Mouse (Mus musculus) MEL (cell line): ENCODE data around the gene Ebp. TPM values are rescaled to one million over a fixed set of nuclear protein-coding genes. Genes with fewer than 3 reads are reported as not detected.

Source experiments
- DNase-seq: peaks from one replicate; pipeline ENCODE4 v3.0.0; 2011; ENCODE audit warnings: low read depth, low spot score
- H3K27ac ChIP-seq: 2 replicates; pipeline ENCODE4 v1.5.1; 2012; ENCODE audit warnings: low read depth, mild to moderate bottlenecking, control low read depth, low read length, moderate library complexity; ENCODE audit not compliant: control insufficient read depth
- H3K27me3 ChIP-seq, 2 experiments: fragments of 150-350 bp in 1 of 2; sonication (generic) in 1 of 2; 2 replicates each; pipeline ENCODE4 v1.6.1; 2012; ENCODE audit warnings: low read length in 2 of 2, mild to moderate bottlenecking in 2 of 2, improper control_type of control experiment in 1 of 2, moderate library complexity in 1 of 2; ENCODE audit not compliant: insufficient read depth in 2 of 2, control insufficient read depth in 1 of 2
- H3K36me3 ChIP-seq, 2 experiments: 2 replicates each; pipeline ENCODE4 v1.6.1; 2012 to 2014; ENCODE audit warnings: low read length in 2 of 2, improper control_type of control experiment in 1 of 2, inconsistent platforms in 1 of 2, mild to moderate bottlenecking in 1 of 2; ENCODE audit not compliant: insufficient read depth in 2 of 2, control insufficient read depth in 1 of 2
- H3K4me1 ChIP-seq, 2 experiments: fragments of 150-350 bp in 1 of 2; sonication (generic) in 1 of 2; 2 replicates each; pipeline ENCODE4 v1.6.1; 2012; ENCODE audit warnings: low read length in 2 of 2, improper control_type of control experiment in 1 of 2, mild to moderate bottlenecking in 1 of 2; ENCODE audit not compliant: insufficient read depth in 2 of 2, control insufficient read depth in 1 of 2
- H3K4me3 ChIP-seq, 2 experiments: fragments of 150-350 bp in 1 of 2; sonication (generic) in 1 of 2; 2 replicates each; pipeline ENCODE4 v1.5.1; 2012; ENCODE audit warnings: low read depth in 2 of 2, low read length in 2 of 2, mild to moderate bottlenecking in 2 of 2, moderate library complexity in 2 of 2, control low read depth in 1 of 2, improper control_type of control experiment in 1 of 2; ENCODE audit not compliant: control insufficient read depth in 1 of 2, insufficient read depth in 1 of 2
- H3K79me2 ChIP-seq: 2 replicates; pipeline ENCODE4 v1.6.1; 2012; ENCODE audit warnings: mild to moderate bottlenecking, low read length, moderate library complexity; ENCODE audit not compliant: control insufficient read depth, poor library complexity, insufficient read depth
- H3K9ac ChIP-seq: 2 replicates; pipeline ENCODE4 v1.6.1; 2012; ENCODE audit warnings: low read depth, mild to moderate bottlenecking, control low read depth, low read length, moderate library complexity; ENCODE audit not compliant: control insufficient read depth, poor library complexity, severe bottlenecking
- H3K9me3 ChIP-seq: fragments of 150-350 bp; sonication (generic); replicated peaks from 2 replicates; pipeline ENCODE4 v1.6.1; 2012; ENCODE audit warnings: mild to moderate bottlenecking, low read length, improper control_type of control experiment, moderate library complexity; ENCODE audit not compliant: insufficient read depth
- BHLHE40 ChIP-seq: IDR thresholded peaks from 2 replicates; pipeline ENCODE4 v1.6.1; 2012; ENCODE audit warnings: low read depth, mild to moderate bottlenecking, inconsistent platforms, low read length, improper control_type of control experiment, borderline replicate concordance
- CHD2 ChIP-seq: IDR thresholded peaks from 2 replicates; pipeline ENCODE4 v1.6.1; 2011; ENCODE audit warnings: low read length, improper control_type of control experiment
- CTCF ChIP-seq, 3 experiments: IDR thresholded peaks in 2 of 3; conservative IDR thresholded peaks in 1 of 3; 2 replicates each; pipeline ENCODE4 v1.5.1; 2011 to 2012; ENCODE audit warnings: low read length in 3 of 3, low read depth in 2 of 3, mild to moderate bottlenecking in 2 of 3, improper control_type of control experiment in 1 of 3, inconsistent platforms in 1 of 3, mixed read lengths in 1 of 3, moderate library complexity in 1 of 3; ENCODE audit not compliant: control insufficient read depth in 1 of 3, insufficient read depth in 1 of 3, poor library complexity in 1 of 3, severe bottlenecking in 1 of 3
- E2F4 ChIP-seq: IDR thresholded peaks from 2 replicates; pipeline ENCODE4 v1.6.1; 2011; ENCODE audit warnings: low read depth, low read length, improper control_type of control experiment, borderline replicate concordance
- ELF1 ChIP-seq: IDR thresholded peaks from 2 replicates; pipeline ENCODE4 v1.6.1; 2014; ENCODE audit warnings: low read depth, mild to moderate bottlenecking, inconsistent platforms, low read length, improper control_type of control experiment, moderate library complexity
- EP300 ChIP-seq, 2 experiments: IDR thresholded peaks; 2 replicates each; pipeline ENCODE4 v1.6.1; 2011; ENCODE audit warnings: improper control_type of control experiment in 2 of 2, low read length in 2 of 2, low read depth in 1 of 2, mild to moderate bottlenecking in 1 of 2
- ETS1 ChIP-seq: IDR thresholded peaks from 2 replicates; pipeline ENCODE4 v1.6.1; 2012; ENCODE audit warnings: low read depth, mild to moderate bottlenecking, inconsistent platforms, low read length, improper control_type of control experiment, moderate library complexity
- GABPA ChIP-seq: IDR thresholded peaks from 2 replicates; pipeline ENCODE4 v1.6.1; 2012; ENCODE audit warnings: low read depth, mild to moderate bottlenecking, inconsistent platforms, low read length, improper control_type of control experiment, moderate library complexity
- GATA1 ChIP-seq: IDR thresholded peaks from 2 replicates; pipeline ENCODE4 v1.6.1; 2011; ENCODE audit warnings: low read depth, low read length, improper control_type of control experiment
- HCFC1 ChIP-seq: IDR thresholded peaks from 2 replicates; pipeline ENCODE4 v1.6.1; 2012; ENCODE audit warnings: low read depth, mild to moderate bottlenecking, inconsistent platforms, low read length, improper control_type of control experiment, moderate library complexity
- MAFK ChIP-seq: IDR thresholded peaks from 2 replicates; pipeline ENCODE4 v1.6.1; 2011; ENCODE audit warnings: low read depth, mild to moderate bottlenecking, low read length, improper control_type of control experiment, borderline replicate concordance
- MAX ChIP-seq: IDR thresholded peaks from 2 replicates; pipeline ENCODE4 v1.6.1; 2011; ENCODE audit warnings: low read length, improper control_type of control experiment
- MAZ ChIP-seq: IDR thresholded peaks from 2 replicates; pipeline ENCODE4 v1.6.1; 2012; ENCODE audit warnings: low read depth, mild to moderate bottlenecking, inconsistent platforms, low read length, improper control_type of control experiment
- MXI1 ChIP-seq: IDR thresholded peaks from 2 replicates; pipeline ENCODE4 v1.6.1; 2011; ENCODE audit warnings: mild to moderate bottlenecking, low read depth, low read length, improper control_type of control experiment
- NELFE ChIP-seq: IDR thresholded peaks from 2 replicates; pipeline ENCODE4 v1.6.1; 2011; ENCODE audit warnings: low read depth, low read length, improper control_type of control experiment
- NRF1 ChIP-seq: IDR thresholded peaks from 2 replicates; pipeline ENCODE4 v1.6.1; 2014; ENCODE audit warnings: low read depth, mild to moderate bottlenecking, inconsistent platforms, low read length, improper control_type of control experiment, moderate library complexity; ENCODE audit not compliant: poor library complexity, insufficient read depth, severe bottlenecking
- POLR2A ChIP-seq, 2 experiments: IDR thresholded peaks; 2 replicates each; pipeline ENCODE4 v1.6.1; 2011 to 2012; ENCODE audit warnings: low read length in 2 of 2, mild to moderate bottlenecking in 2 of 2, control low read depth in 1 of 2, improper control_type of control experiment in 1 of 2, low read depth in 1 of 2, moderate library complexity in 1 of 2; ENCODE audit not compliant: control insufficient read depth in 1 of 2, insufficient read depth in 1 of 2, poor library complexity in 1 of 2
- POLR2AphosphoS2 ChIP-seq: IDR thresholded peaks from 2 replicates; pipeline ENCODE4 v1.6.1; 2011; ENCODE audit warnings: low read length, improper control_type of control experiment
- RCOR1 ChIP-seq: IDR thresholded peaks from 2 replicates; pipeline ENCODE4 v1.6.1; 2012; ENCODE audit warnings: low read depth, mild to moderate bottlenecking, inconsistent platforms, low read length, improper control_type of control experiment
- SIN3A ChIP-seq: IDR thresholded peaks from 2 replicates; pipeline ENCODE4 v1.6.1; 2012; ENCODE audit warnings: low read length, improper control_type of control experiment, inconsistent platforms
- TAL1 ChIP-seq: IDR thresholded peaks from 2 replicates; pipeline ENCODE4 v1.6.1; 2012; ENCODE audit warnings: mild to moderate bottlenecking, inconsistent platforms, low read length, moderate library complexity, mixed read lengths
- TBP ChIP-seq: IDR thresholded peaks from 2 replicates; pipeline ENCODE4 v1.8.0; 2011; ENCODE audit warnings: low read depth, low read length, improper control_type of control experiment
- TCF12 ChIP-seq: IDR thresholded peaks from 2 replicates; pipeline ENCODE4 v1.6.1; 2014; ENCODE audit warnings: low read depth, mild to moderate bottlenecking, inconsistent platforms, low read length, improper control_type of control experiment, moderate library complexity
- UBTF ChIP-seq: IDR thresholded peaks from 2 replicates; pipeline ENCODE4 v1.6.1; 2012; ENCODE audit warnings: low read depth, mild to moderate bottlenecking, inconsistent platforms, low read length, improper control_type of control experiment, moderate library complexity, borderline replicate concordance; ENCODE audit not compliant: insufficient read depth
- USF1 ChIP-seq: IDR thresholded peaks from 2 replicates; pipeline ENCODE4 v1.6.1; 2014; ENCODE audit warnings: low read depth, mild to moderate bottlenecking, inconsistent platforms, low read length, improper control_type of control experiment, moderate library complexity
- ZKSCAN1 ChIP-seq: IDR thresholded peaks from 2 replicates; pipeline ENCODE4 v1.6.1; 2012; ENCODE audit warnings: low read depth, mild to moderate bottlenecking, inconsistent platforms, low read length, improper control_type of control experiment, moderate library complexity
- ZMIZ1 ChIP-seq: IDR thresholded peaks from 2 replicates; pipeline ENCODE4 v1.6.1; 2012; ENCODE audit warnings: low read depth, mild to moderate bottlenecking, inconsistent platforms, low read length, improper control_type of control experiment, moderate library complexity
- polyA plus RNA-seq, 2 experiments: library from polyadenylated mRNA; stranded (reverse) in 1 of 2; unstranded in 1 of 2; fragments of >175 nt in 1 of 2; fragments of >200 nt in 1 of 2; gene quantifications; 2 replicates each; pipeline versions ENCODE4 v1.2.1 to v1.2.4; 2012; ENCODE audit warnings: low replicate concordance in 2 of 2, low read depth in 1 of 2; ENCODE audit not compliant: insufficient read length in 2 of 2, insufficient read depth in 1 of 2, missing spikeins in 1 of 2
- total RNA-seq: library from RNA; depleted of rRNA; stranded (reverse); fragments of 300-350 nt; gene quantifications from 2 replicates; pipeline ENCODE4 v1.2.3, GENCODE M21; 2012

Ebp gene
- total and polyA plus RNA-seq, 3 experiments, result 103 to 133 TPM; not detected in 1

- Histone ChIP-seq H3K79me2 (peaks cover 10% of the 10 kb centered on the region), H3K4me1 (peaks cover 2 to 16% of the 10 kb centered on the region in 2 experiments), H3K27me3 (no peaks in the 10 kb centered on the region), H3K4me3 (peak overlapping the region; percentile 77 to 91), H3K9me3 (no peaks in the 10 kb centered on the region), H3K36me3 (peaks cover 0 to 7% of the 10 kb centered on the region in 2 experiments; a peak in 2 of 4 replicates), H3K9ac (peak overlapping the region; percentile 92), H3K27ac (peak overlapping the region; percentile 69)
- peak; percentile 97 for DNase-seq
- TF ChIP-seq UBTF (no peak), NRF1 (peak; percentile 65), ELF1 (peak; percentile 86), USF1 (0 out of 2 replicates have a peak, but pooled peaks have one; percentile 17), ZKSCAN1 (no peak), SIN3A (peak; percentile 51; the same call in 1 of the 2 replicates), TAL1 (peak; percentile 18; the same call in 1 of the 2 replicates), NELFE (peak; percentile 92), ZMIZ1 (peak; percentile 69), CHD2 (peak; percentile 66), E2F4 (peak; percentile 53; the same call in 1 of the 2 replicates), POLR2A (IDR thresholded peaks at IDR 0.05; ENCODE audit: control insufficient read depth in 1 of 2, insufficient read depth in 1 of 2, low read depth in 1 of 2, low read length in 2 of 2, poor library complexity in 1 of 2) (peak; percentile 93 to 97), CTCF (IDR thresholded peaks at IDR 0.05 in 2 of 3, conservative IDR thresholded peaks at IDR 0.05 in 1 of 3; ENCODE audit: control insufficient read depth in 1 of 3, insufficient read depth in 1 of 3, low read depth in 2 of 3, low read length in 3 of 3, poor library complexity in 1 of 3, severe bottlenecking in 1 of 3) (no peak), GATA1 (peak; percentile 72), MAX (peak; percentile 78), BHLHE40 (no peak; the same call in 1 of the 2 replicates), MAFK (no peak), GABPA (no peak), TCF12 (peak; percentile 52), MAZ (0 out of 2 replicates have a peak, but pooled peaks have one; percentile 32), TBP (peak; percentile 65), EP300 (IDR thresholded peaks at IDR 0.05; ENCODE audit: low read depth in 1 of 2, low read length in 2 of 2) (peak; percentile 37 to 45; a peak in 1 of 4 replicates), HCFC1 (peak; percentile 76), ETS1 (peak; percentile 60; the same call in 1 of the 2 replicates), RCOR1 (peak; percentile 73), MXI1 (peak; percentile 58), POLR2AphosphoS2 (peak; percentile 69; the same call in 1 of the 2 replicates)
Measured at GRCm38 (mm10) chrX:8192640-8193418, 483 bp downstream of the Ebp start.
